9 mouse cellular contexts compared by ENCODE assay signal in genomic region chr10:19040147-19040546, GRCm38 (mm10).
"Had no signal": no experiment of that assay in that cellular context is flagged by ENCODE, and none has a peak within 500 bp of the region (broad histone marks: within the 10 kb centered on the region; RNA-seq: fewer than 3 reads in every experiment).

No protein-coding gene starts in this region.

- DNase-seq: gastrocnemius, adult 2 months; gastrocnemius, postnatal 10 days; gastrocnemius, postnatal 25 days; heart, adult 18-20 months; heart, postnatal 10 days; heart, postnatal 4 days; liver; liver, embryonic 13.5 days; liver, postnatal 0 days had no signal
